Mouse (Mus musculus) embryonic facial prominence, embryonic 12.5 days (tissue): ENCODE measurements around the gene Gjc2. TPM values are rescaled to one million over a fixed set of nuclear protein-coding genes. Genes with fewer than 3 reads are reported as not detected.

ENCODE experiments used
- ATAC-seq: fragments of 200-750 bp; cut with Nextera tagmentation; 2 replicates; pipeline ENCODE4 v1.8.0; 2017; ENCODE audit not compliant: insufficient number of reproducible peaks, insufficient read depth, low FRiP score, low TSS enrichment
- H3K27ac ChIP-seq: fragments of 300-500 bp; sonication (generic); 2 replicates; pipeline ENCODE4 v1.5.1; 2016; ENCODE audit warnings: mild to moderate bottlenecking
- H3K27me3 ChIP-seq: fragments of 300-500 bp; sonication (generic); 2 replicates; pipeline ENCODE4 v1.6.1; 2016; ENCODE audit warnings: mild to moderate bottlenecking, moderate library complexity
- H3K36me3 ChIP-seq: fragments of 300-500 bp; sonication (generic); 2 replicates; pipeline ENCODE4 v1.6.1; 2016; ENCODE audit warnings: mild to moderate bottlenecking
- H3K4me1 ChIP-seq: fragments of 300-500 bp; sonication (generic); 2 replicates; pipeline ENCODE4 v1.6.1; 2016
- H3K4me2 ChIP-seq: fragments of 300-500 bp; sonication (generic); replicated peaks from 2 replicates; pipeline ENCODE4 v1.6.1; 2016; ENCODE audit warnings: mild to moderate bottlenecking, moderate library complexity
- H3K4me3 ChIP-seq: fragments of 300-500 bp; sonication (generic); 2 replicates; pipeline ENCODE4 v1.5.1; 2016; ENCODE audit warnings: mild to moderate bottlenecking
- H3K9ac ChIP-seq: fragments of 300-500 bp; sonication (generic); 2 replicates; pipeline ENCODE4 v1.6.1; 2016; ENCODE audit warnings: mild to moderate bottlenecking, moderate library complexity
- H3K9me3 ChIP-seq: fragments of 300-500 bp; sonication (generic); 2 replicates; pipeline ENCODE4 v1.6.1; 2016; ENCODE audit warnings: mild to moderate bottlenecking, moderate library complexity
- WGBS: fragments of 180-500 bp; shearing (Covaris S2); methylation state at CpG from one replicate; pipeline ENCODE4 v1.1.7; 2016; 5-methylcytosine and 5-hydroxymethylcytosine counted together
- polyA plus RNA-seq: library from polyadenylated mRNA; unstranded; fragments of >200 nt; fragmentation: Nextera tagmentation; extraction: Ambion mirVana; gene quantifications from 2 replicates; pipeline ENCODE4 v1.2.1, GENCODE M21; 2016

The Gjc2 gene
- polyA plus RNA-seq, 1 experiment from 2014 or later: 1.00 TPM

- no peaks in the 10 kb centered on the region for H3K9me3 ChIP-seq
- no peak overlapping the region for H3K27ac ChIP-seq
- H3K9ac ChIP-seq: no peak overlapping the region
- H3K4me2 ChIP-seq: no peak overlapping the region
- no peak overlapping the region for H3K4me3 ChIP-seq
- peaks cover 52% of the 10 kb centered on the region for H3K27me3 ChIP-seq
- no peaks in the 10 kb centered on the region for H3K36me3 ChIP-seq
- ATAC-seq: no peak
- 71% methylated on average over 18 of the region's 18 CpGs for WGBS
- H3K4me1 ChIP-seq: peaks cover 9% of the 10 kb centered on the region
Measured at GRCm38 (mm10) chr11:59131348-59131919, 51.6 kb downstream of the Gjc2 start.

- H3K9ac ChIP-seq: no peak overlapping the region
- no peaks in the 10 kb centered on the region for H3K9me3 ChIP-seq
- H3K27ac ChIP-seq: no peak overlapping the region
- no peak overlapping the region for H3K4me3 ChIP-seq
- ATAC-seq: no peak
- H3K27me3 ChIP-seq: peaks cover 45% of the 10 kb centered on the region
- WGBS: 88% methylated on average over 9 of the region's 9 CpGs
- peaks cover 5% of the 10 kb centered on the region for H3K4me1 ChIP-seq
- H3K4me2 ChIP-seq: no peak overlapping the region
- H3K36me3 ChIP-seq: no peaks in the 10 kb centered on the region
Measured at GRCm38 (mm10) chr11:59130782-59131181, 52.2 kb downstream of the Gjc2 start.

Other genes with a start within 250 kb of the Gjc2 start
- gene Rnf187, start 244.3 kb downstream of the Gjc2 start, polyA plus RNA-seq: 366 and 374 TPM in 2 replicates
- gene Hist3h2ba, start 234.3 kb downstream of the Gjc2 start, polyA plus RNA-seq: 52.7 and 70.4 TPM in 2 replicates
- gene Hist3h2a, start 228.5 kb downstream of the Gjc2 start, polyA plus RNA-seq: 36.3 and 40.0 TPM in 2 replicates
- gene Trim17, start 228.5 kb downstream of the Gjc2 start, polyA plus RNA-seq: 0.51 and 0.55 TPM in 2 replicates
- 22.7 and 23.3 TPM in 2 replicates for gene Trim11, start 205.1 kb downstream of the Gjc2 start, polyA plus RNA-seq
- gene Obscn, start 46.8 kb downstream of the Gjc2 start, polyA plus RNA-seq: 0.28 and 0.69 TPM in 2 replicates
- 3.8 TPM in 2 replicates for gene Iba57, start 19.5 kb downstream of the Gjc2 start, polyA plus RNA-seq
- 124 and 125 TPM in 2 replicates for gene Guk1, start 9.0 kb upstream of the Gjc2 start, polyA plus RNA-seq
- 90.9 and 98.5 TPM in 2 replicates for gene Mrpl55, start 19.3 kb upstream of the Gjc2 start, polyA plus RNA-seq
- 36.2 and 40.5 TPM in 2 replicates for gene 2310033P09Rik, start 25.1 kb upstream of the Gjc2 start, polyA plus RNA-seq
- 637 TPM in 2 replicates for gene Arf1, start 45.1 kb upstream of the Gjc2 start, polyA plus RNA-seq
- 1.8 and 2.6 TPM in 2 replicates for gene Wnt3a, start 107.5 kb upstream of the Gjc2 start, polyA plus RNA-seq
- 5.9 and 7.1 TPM in 2 replicates for gene Wnt9a, start 123.7 kb upstream of the Gjc2 start, polyA plus RNA-seq
- gene Prss38, start 192.4 kb upstream of the Gjc2 start, polyA plus RNA-seq: not detected in 2 replicates